Mouse (Mus musculus): ENCODE data around the gene 2410131K14Rik. TPM values are rescaled to one million over a fixed set of nuclear protein-coding genes. Genes with fewer than 3 reads are reported as not detected.

2410131K14Rik gene
- total RNA-seq (2017), result 1.8 and 1.9 TPM in 2 replicates

- ATAC-seq (replicated peaks; ENCODE audit: low read depth, poor library complexity, severe bottlenecking), result peak; percentile 100
These were observed at the start of gene 2410131K14Rik, which contains the start of gene Rnft2 for GRCm38 (mm10) chr5:118244606-118245443. 2410131K14Rik (plus strand) TSS chr5:118245227. Rnft2 (minus strand) TSS chr5:118245116.

DNA sequence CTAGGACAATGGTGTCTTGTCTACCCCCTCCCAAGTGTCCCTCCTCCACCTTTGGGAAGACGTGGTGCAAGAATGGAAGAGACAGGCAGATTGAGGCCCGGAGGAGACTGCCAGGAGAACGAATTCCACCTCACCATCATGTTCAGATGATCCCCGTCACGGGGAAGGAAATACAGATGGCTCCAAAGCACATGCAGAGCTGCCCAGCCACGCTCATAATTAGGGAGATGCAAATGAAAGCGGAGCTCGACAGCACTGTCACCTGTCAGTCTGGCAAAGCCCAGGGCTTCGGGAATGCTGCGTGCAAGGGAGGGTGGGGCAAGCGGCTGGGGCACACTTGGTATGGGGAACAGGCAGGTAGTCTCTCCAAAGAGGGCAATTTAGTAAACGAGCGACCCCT is 47.6 kb upstream of the 2410131K14Rik start:
- ATAC-seq (replicated peaks; ENCODE audit: low read depth, poor library complexity, severe bottlenecking), result no peak

GRCm38 (mm10) chr5:118199670-118200069 is 45.4 kb upstream of the 2410131K14Rik start:
- no peak for ATAC-seq (replicated peaks; ENCODE audit: low read depth, poor library complexity, severe bottlenecking)

- ATAC-seq (replicated peaks; ENCODE audit: low read depth, poor library complexity, severe bottlenecking), result peak; percentile 94
These were observed 40.2 kb upstream of the 2410131K14Rik start for GRCm38 (mm10) chr5:118204675-118205440.

- no peak for ATAC-seq (replicated peaks; ENCODE audit: low read depth, poor library complexity, severe bottlenecking)
These were observed 39.2 kb upstream of the 2410131K14Rik start for GRCm38 (mm10) chr5:118205852-118206251.

DNA sequence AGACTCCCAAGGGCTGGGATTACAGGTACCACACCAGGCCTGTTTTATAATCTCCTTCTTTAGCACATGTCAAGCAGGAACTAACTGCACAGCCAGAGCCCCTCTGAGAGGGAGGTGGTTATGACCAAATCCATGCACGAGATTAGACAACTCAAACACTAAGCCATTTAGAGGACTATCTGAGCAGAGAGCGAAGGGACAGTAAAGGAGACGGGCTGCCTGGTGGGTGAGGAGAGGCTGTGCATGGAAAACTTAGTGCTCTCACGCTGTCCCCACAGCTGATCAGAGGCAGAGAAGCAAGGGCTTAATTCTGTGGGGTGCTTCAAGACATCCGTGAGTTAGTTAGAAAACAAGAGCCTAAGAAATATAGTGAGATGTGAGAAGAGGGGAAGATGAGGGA is 31.0 kb upstream of the 2410131K14Rik start:
- ATAC-seq (replicated peaks; ENCODE audit: low read depth, poor library complexity, severe bottlenecking), result no peak

- ATAC-seq (replicated peaks; ENCODE audit: low read depth, poor library complexity, severe bottlenecking), result 0 out of 2 replicates have a peak, but pooled peaks have one; percentile 25
These were observed 30.4 kb upstream of the 2410131K14Rik start for GRCm38 (mm10) chr5:118214418-118215154.

GRCm38 (mm10) chr5:118217410-118217809 is 27.6 kb upstream of the 2410131K14Rik start:
- no peak for ATAC-seq (replicated peaks; ENCODE audit: low read depth, poor library complexity, severe bottlenecking)

DNA sequence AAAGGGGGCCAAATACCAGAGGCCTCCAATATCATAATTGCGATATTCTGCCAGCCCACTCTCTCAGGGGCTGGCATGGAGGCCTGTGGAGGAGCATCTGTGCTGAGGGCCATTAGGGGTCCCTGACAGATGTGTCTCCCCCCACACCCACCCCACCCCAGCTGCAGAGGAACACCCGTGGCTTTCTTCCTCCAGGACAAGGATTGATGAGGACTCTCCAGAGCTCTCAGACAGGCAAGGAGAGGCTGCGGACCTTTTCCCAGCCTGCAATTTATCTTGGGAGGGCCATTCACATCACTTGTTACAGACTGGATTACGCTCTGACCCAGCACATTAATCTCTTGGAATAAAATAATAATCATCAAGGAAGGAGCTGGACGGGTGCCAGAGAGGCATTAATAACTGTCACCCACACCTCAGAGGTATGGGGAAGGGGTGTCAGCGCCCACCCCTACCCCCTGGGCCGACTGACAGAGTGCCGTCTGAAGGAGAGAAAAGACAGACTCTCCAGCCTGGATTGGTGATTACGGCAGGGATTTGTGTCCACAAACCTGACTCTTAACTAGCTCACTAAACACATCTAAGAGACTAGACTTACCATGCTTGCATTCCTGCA is 21.8 kb upstream of the 2410131K14Rik start:
- ATAC-seq (replicated peaks; ENCODE audit: low read depth, poor library complexity, severe bottlenecking), result no peak

GRCm38 (mm10) chr5:118230071-118230611 is 14.9 kb upstream of the 2410131K14Rik start:
- ATAC-seq (replicated peaks; ENCODE audit: low read depth, poor library complexity, severe bottlenecking), result no peak

- no peak for ATAC-seq (replicated peaks; ENCODE audit: low read depth, poor library complexity, severe bottlenecking)
These were observed 8.1 kb upstream of the 2410131K14Rik start for GRCm38 (mm10) chr5:118236891-118237290.

DNA sequence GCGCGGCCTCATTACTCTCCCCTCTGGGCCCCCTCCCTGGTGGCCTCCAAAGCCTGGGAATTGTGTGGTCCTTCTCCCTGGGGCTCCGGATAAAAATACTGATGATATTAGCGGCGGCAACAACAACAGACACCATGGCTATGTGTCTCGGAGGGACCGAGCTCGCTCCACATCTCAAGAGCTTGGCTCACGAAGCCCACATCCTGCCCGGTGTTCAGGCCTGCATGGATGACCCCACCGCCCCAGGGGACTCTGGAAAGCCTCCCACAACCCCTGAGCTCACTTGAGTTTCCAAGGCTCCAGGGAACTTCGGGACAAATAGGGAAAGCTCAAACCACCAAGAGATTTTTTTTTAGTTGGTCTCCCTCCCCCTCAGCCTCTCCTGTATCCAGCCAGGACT is 5.4 kb upstream of the 2410131K14Rik start:
- ATAC-seq (replicated peaks; ENCODE audit: low read depth, poor library complexity, severe bottlenecking), result no peak

DNA sequence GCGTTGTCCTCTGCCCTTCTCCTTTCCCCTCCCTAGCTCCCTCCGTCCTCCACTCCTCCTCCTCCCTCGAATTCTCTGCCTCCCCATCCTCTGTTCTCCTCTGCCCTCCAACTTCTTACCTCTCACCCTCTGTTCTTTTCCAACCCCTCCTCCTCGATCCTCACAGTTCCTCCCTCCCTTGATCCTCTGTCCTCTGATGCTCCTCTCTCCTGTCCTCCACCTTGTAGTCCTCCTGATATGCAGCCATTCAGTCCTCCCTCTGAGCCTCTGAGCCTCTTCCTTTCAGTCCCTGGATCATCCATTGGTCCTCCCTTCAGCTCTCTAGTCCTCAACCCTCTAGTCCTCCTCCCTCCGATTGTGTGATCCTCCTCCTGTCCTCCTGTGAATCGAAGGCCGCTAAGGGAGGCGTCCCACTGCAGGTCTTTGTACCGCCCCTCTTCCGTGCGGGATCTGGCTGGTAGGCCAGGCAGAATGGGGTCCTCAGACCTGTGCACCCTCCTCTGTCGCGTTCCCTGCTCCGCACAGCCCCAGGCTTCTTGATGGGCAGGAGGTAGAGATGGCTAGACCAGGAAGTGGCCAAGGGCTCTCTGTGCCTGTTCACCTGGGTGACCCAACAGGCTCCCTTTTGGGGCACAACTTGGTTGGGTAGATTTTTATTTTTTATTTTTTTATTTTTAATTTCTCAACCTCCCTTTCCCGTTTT is 730 bp downstream of the 2410131K14Rik start:
- no peak for ATAC-seq (replicated peaks; ENCODE audit: low read depth, poor library complexity, severe bottlenecking)

DNA sequence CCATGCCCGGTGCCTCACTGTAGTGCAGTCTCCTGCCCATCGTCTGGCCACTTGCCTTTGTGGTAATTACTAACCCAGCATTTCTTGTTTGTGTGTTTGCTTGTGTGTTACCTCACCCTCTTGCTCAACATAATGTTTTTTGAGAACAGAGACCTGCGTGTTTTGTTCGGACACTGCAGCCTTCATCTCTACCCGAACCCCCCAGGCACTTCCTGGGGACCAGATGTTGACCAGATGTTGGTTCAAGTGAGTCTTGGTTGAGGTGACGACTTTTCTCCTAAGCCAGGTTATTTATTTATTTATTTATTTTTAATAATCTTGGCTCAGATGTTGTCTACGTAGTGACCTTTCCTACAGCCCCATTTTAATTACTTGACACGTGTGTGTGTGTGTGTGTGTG is 2.4 kb downstream of the 2410131K14Rik start:
- ATAC-seq (replicated peaks; ENCODE audit: low read depth, poor library complexity, severe bottlenecking), result no peak

- ATAC-seq (replicated peaks; ENCODE audit: low read depth, poor library complexity, severe bottlenecking), result no peak
These were observed 6.0 kb downstream of the 2410131K14Rik start for GRCm38 (mm10) chr5:118250987-118251386.

DNA sequence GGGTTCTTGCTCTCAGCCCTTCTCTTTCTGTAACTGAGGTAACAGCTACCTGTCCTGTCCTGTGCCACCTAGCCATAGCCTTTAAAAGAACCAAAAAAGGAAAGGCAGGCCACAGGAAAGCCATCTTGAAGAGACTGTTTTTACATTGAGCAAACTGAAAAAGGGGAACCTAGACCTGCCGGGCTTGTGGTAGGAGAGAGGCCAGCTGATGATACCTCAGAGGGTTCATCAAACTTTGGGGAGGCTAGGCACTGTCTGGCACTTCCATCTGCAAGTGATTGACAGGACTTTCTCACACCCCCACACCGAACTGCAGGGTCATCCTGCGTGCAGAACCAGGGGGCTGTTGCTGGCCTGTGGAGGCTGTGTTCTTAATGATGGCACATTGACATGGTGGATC is 8.5 kb downstream of the 2410131K14Rik start:
- peak; percentile 63 for ATAC-seq (replicated peaks; ENCODE audit: low read depth, poor library complexity, severe bottlenecking)

DNA sequence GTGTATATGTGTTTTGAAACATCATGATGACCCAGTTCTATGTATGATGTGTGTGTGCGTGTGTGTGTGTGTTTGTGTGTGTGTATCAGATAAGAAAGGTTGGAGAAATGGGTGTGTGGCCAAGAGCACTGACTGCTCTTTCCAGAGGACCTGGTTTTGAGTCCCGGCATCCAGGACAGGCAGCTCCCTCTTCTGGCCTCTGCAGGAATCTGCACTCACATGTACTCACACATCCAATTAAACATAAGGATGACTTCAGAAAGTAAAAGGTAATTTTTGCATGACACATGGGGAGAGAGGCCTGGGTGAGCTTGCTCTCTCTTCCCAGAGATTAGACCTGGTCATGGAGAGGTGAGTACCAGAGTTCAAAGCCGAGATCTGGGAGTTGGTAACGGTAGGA is 12.0 kb downstream of the 2410131K14Rik start:
- ATAC-seq (replicated peaks; ENCODE audit: low read depth, poor library complexity, severe bottlenecking), result no peak

GRCm38 (mm10) chr5:118259152-118259551 is 14.1 kb downstream of the 2410131K14Rik start:
- no peak for ATAC-seq (replicated peaks; ENCODE audit: low read depth, poor library complexity, severe bottlenecking)

DNA sequence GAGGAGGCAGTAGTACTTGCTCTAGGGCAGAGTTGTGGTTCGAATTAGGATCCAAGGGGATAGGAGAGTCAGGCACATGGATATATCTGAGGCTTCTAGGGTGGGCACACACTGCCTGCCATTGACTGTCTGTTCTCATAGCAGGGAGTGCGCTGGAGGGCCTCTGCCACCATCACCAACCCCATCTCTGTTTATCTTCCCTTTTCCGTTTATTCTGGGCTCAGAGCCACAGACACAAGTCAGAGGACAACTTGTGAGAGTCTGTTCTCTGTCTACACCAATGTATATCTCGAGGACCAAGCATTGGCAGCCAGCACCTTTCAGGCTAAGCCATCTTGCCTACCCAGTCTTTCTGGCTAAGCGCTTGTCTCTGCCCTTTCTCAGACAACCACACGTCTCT is 14.6 kb downstream of the 2410131K14Rik start:
- peak; percentile 53 for ATAC-seq (replicated peaks; ENCODE audit: low read depth, poor library complexity, severe bottlenecking)

Measured in common myeloid progenitor, adult 5-6 weeks (primary cell).